Mouse (Mus musculus) lung, embryonic 15.5 days (tissue): Measurements from ENCODE around the gene Stx5a. TPM values are rescaled to one million over a fixed set of nuclear protein-coding genes. Genes with fewer than 3 reads are reported as not detected.
A peak's percentile ranks its signal among the peaks of the same experiment; 100 is the strongest.

Source experiments
- ATAC-seq: fragments of 200-750 bp; cut with Nextera tagmentation; 2 replicates; pipeline ENCODE4 v1.8.0; 2017; ENCODE audit warnings: moderate number of reproducible peaks, borderline replicate concordance; ENCODE audit not compliant: low FRiP score, low TSS enrichment; ENCODE audit errors: extremely low read depth
- H3K27ac ChIP-seq: fragments of 300-500 bp; sonication (generic); 2 replicates; pipeline ENCODE4 v1.5.1; 2015; ENCODE audit warnings: moderate library complexity, mild to moderate bottlenecking, inconsistent platforms
- H3K27me3 ChIP-seq: fragments of 300-500 bp; sonication (generic); 2 replicates; pipeline ENCODE4 v1.6.1; 2015; ENCODE audit warnings: inconsistent platforms
- H3K36me3 ChIP-seq: fragments of 300-500 bp; sonication (generic); 2 replicates; pipeline ENCODE4 v1.6.1; 2015; ENCODE audit warnings: inconsistent platforms
- H3K4me1 ChIP-seq: fragments of 300-500 bp; sonication (generic); 2 replicates; pipeline ENCODE4 v1.6.1; 2015; ENCODE audit warnings: inconsistent platforms
- H3K4me2 ChIP-seq: fragments of 300-500 bp; sonication (generic); 2 replicates; pipeline ENCODE4 v1.6.1; 2015; ENCODE audit warnings: inconsistent platforms, mild to moderate bottlenecking, moderate library complexity
- H3K4me3 ChIP-seq: fragments of 300-500 bp; sonication (generic); 2 replicates; pipeline ENCODE4 v1.5.1; 2015; ENCODE audit warnings: mild to moderate bottlenecking, inconsistent platforms
- H3K9ac ChIP-seq: fragments of 300-500 bp; sonication (generic); 2 replicates; pipeline ENCODE4 v1.6.1; 2015; ENCODE audit warnings: inconsistent platforms
- H3K9me3 ChIP-seq: fragments of 300-500 bp; sonication (generic); 2 replicates; pipeline ENCODE4 v1.6.1; 2016; ENCODE audit warnings: inconsistent platforms
- WGBS: fragments of 180-500 bp; shearing (Covaris S2); methylation state at CpG from one replicate; pipeline ENCODE4 v1.1.7; 2015; 5-methylcytosine and 5-hydroxymethylcytosine counted together
- microRNA-seq: library from miRNA; unstranded; fragments of <30 nt; microRNA quantifications from one replicate; pipeline ENCODE4, GENCODE M21; 2016
- polyA plus RNA-seq: library from polyadenylated mRNA; unstranded; fragments of >200 nt; fragmentation: Nextera tagmentation; extraction: Ambion mirVana; gene quantifications from 2 replicates; pipeline ENCODE4 v1.2.1, GENCODE M21; 2015

Stx5a gene
- polyA plus RNA-seq, 1 experiment from 2014 or later, result 153 TPM

GRCm38 (mm10) chr19:8789171-8789570 lies 48.0 kb downstream of the Stx5a start:
- ATAC-seq, result no peak
- Histone ChIP-seq H3K27ac (no peak overlapping the region), H3K9ac (no peak overlapping the region), H3K36me3 (peaks cover 20% of the 10 kb centered on the region), H3K4me1 (peaks cover 7% of the 10 kb centered on the region; the same call in 1 of the 2 replicates), H3K4me3 (no peak overlapping the region), H3K27me3 (no peaks in the 10 kb centered on the region), H3K9me3 (no peaks in the 10 kb centered on the region), H3K4me2 (no peak overlapping the region)
- 48% methylated on average over 1 of the region's 1 CpGs for WGBS

- Histone ChIP-seq H3K4me3 (no peak overlapping the region), H3K9me3 (no peaks in the 10 kb centered on the region), H3K4me2 (no peak overlapping the region), H3K4me1 (peaks cover 5% of the 10 kb centered on the region; the same call in 1 of the 2 replicates), H3K27me3 (no peaks in the 10 kb centered on the region), H3K36me3 (peaks cover 28% of the 10 kb centered on the region), H3K9ac (no peak overlapping the region), H3K27ac (no peak overlapping the region)
- 69% methylated on average over 7 of the region's 7 CpGs for WGBS
- no peak for ATAC-seq
These were observed 49.0 kb downstream of the Stx5a start for GRCm38 (mm10) chr19:8790171-8790570.

GRCm38 (mm10) chr19:8798264-8798946 lies 57.2 kb downstream of the Stx5a start, which contains the start of gene Polr2g:
Polr2g (minus strand) TSS chr19:8798577.
- Histone ChIP-seq H3K9ac (peak within 1 kb of the TSS; percentile 83), H3K4me2 (peak within 1 kb of the TSS; percentile 85), H3K27me3 (no peaks in the 10 kb centered on the region), H3K27ac (peak within 1 kb of the TSS; percentile 69), H3K9me3 (no peaks in the 10 kb centered on the region), H3K4me1 (peaks cover 25% of the 10 kb centered on the region), H3K36me3 (peaks cover 22% of the 10 kb centered on the region), H3K4me3 (peak within 1 kb of the TSS; percentile 80)
- WGBS, result 1% methylated on average over 25 of the region's 25 CpGs
- peak; percentile 73 for ATAC-seq

GRCm38 (mm10) chr19:8798947-8799315 lies 57.7 kb downstream of the Stx5a start:
- Histone ChIP-seq H3K4me1 (peaks cover 25% of the 10 kb centered on the region), H3K9me3 (no peaks in the 10 kb centered on the region), H3K9ac (no peak overlapping the region), H3K4me2 (peak overlapping the region; percentile 85), H3K4me3 (peak overlapping the region; percentile 80), H3K36me3 (peaks cover 17% of the 10 kb centered on the region), H3K27me3 (no peaks in the 10 kb centered on the region), H3K27ac (0 out of 2 replicates have a peak overlapping the region, but pooled peaks have one; percentile 21)
- no peak for ATAC-seq

- under 1% methylated on average over 30 of the region's 30 CpGs for WGBS
- Histone ChIP-seq H3K9me3 (no peaks in the 10 kb centered on the region), H3K4me2 (peak within 1 kb of the TSS; percentile 87), H3K4me1 (peaks cover 22% of the 10 kb centered on the region), H3K27ac (peak within 1 kb of the TSS; percentile 92), H3K4me3 (peak within 1 kb of the TSS; percentile 72), H3K9ac (peak within 1 kb of the TSS; percentile 60), H3K36me3 (peaks cover 22% of the 10 kb centered on the region; the same call in 1 of the 2 replicates), H3K27me3 (no peaks in the 10 kb centered on the region)
- ATAC-seq, result peak; percentile 97
These were observed 61.1 kb downstream of the Stx5a start, which contains the start of gene Zbtb3 for GRCm38 (mm10) chr19:8802130-8802821. Zbtb3 (plus strand) TSS chr19:8802555.

GRCm38 (mm10) chr19:8803204-8803780 lies 62.1 kb downstream of the Stx5a start:
- peak overlapping the region; percentile 87 for H3K4me2 ChIP-seq
- H3K36me3 ChIP-seq, result peaks cover 31% of the 10 kb centered on the region
- H3K4me3 ChIP-seq, result peak overlapping the region; percentile 72
- no peaks in the 10 kb centered on the region for H3K9me3 ChIP-seq
- peaks cover 17% of the 10 kb centered on the region for H3K4me1 ChIP-seq
- H3K27me3 ChIP-seq, result no peaks in the 10 kb centered on the region
- H3K9ac ChIP-seq, result 0 out of 2 replicates have a peak overlapping the region, but pooled peaks have one; percentile 24
- ATAC-seq, result no peak
- peak overlapping the region; percentile 92 for H3K27ac ChIP-seq
- WGBS, result 88% methylated on average over 9 of the region's 9 CpGs

- Histone ChIP-seq H3K4me2 (no peak overlapping the region), H3K4me3 (no peak overlapping the region), H3K36me3 (peaks cover 33% of the 10 kb centered on the region), H3K4me1 (peaks cover 11% of the 10 kb centered on the region), H3K9ac (no peak overlapping the region), H3K27me3 (no peaks in the 10 kb centered on the region), H3K27ac (no peak overlapping the region), H3K9me3 (no peaks in the 10 kb centered on the region)
- ATAC-seq, result no peak
- 89% methylated on average over 11 of the region's 11 CpGs for WGBS
These were observed 62.9 kb downstream of the Stx5a start for GRCm38 (mm10) chr19:8803879-8804660.

Small RNAs within 50 kb of the gene (microRNA-seq; reads per million reads assigned to microRNA genes)
- not detected for gene Mir6992

Other genes starting within 250 kb of the Stx5a start
- 0.09 and 0.24 TPM in 2 replicates for gene Slc22a8, start 150.2 kb upstream of the Stx5a start, polyA plus RNA-seq
- gene Slc22a6, start 123.4 kb upstream of the Stx5a start, polyA plus RNA-seq, result 0.11 TPM in 2 replicates
- 0.08 and 0.14 TPM in 2 replicates for gene Chrm1, start 77.6 kb upstream of the Stx5a start, polyA plus RNA-seq
- gene Slc3a2, start 18.0 kb upstream of the Stx5a start, polyA plus RNA-seq, result 87.1 and 89.7 TPM in 2 replicates
- 85.6 and 86.3 TPM in 2 replicates for gene Wdr74, start 5.6 kb upstream of the Stx5a start, polyA plus RNA-seq
- gene 1700092M07Rik, start 695 bp upstream of the Stx5a start, polyA plus RNA-seq, result 2.0 and 2.1 TPM in 2 replicates
- gene Nxf1, start 15.7 kb downstream of the Stx5a start, polyA plus RNA-seq, result 184 and 198 TPM in 2 replicates
- 181 and 197 TPM in 2 replicates for gene Tmem223, start 29.6 kb downstream of the Stx5a start, polyA plus RNA-seq
- gene Tmem179b, start 33.1 kb downstream of the Stx5a start, polyA plus RNA-seq, result 77.2 and 81.3 TPM in 2 replicates
- 30.5 and 31.5 TPM in 2 replicates for gene Taf6l, start 45.0 kb downstream of the Stx5a start, polyA plus RNA-seq
- gene Polr2g, start 57.2 kb downstream of the Stx5a start, polyA plus RNA-seq, result 147 and 159 TPM in 2 replicates
- 5.7 and 6.4 TPM in 2 replicates for gene Zbtb3, start 61.1 kb downstream of the Stx5a start, polyA plus RNA-seq
- gene Ttc9c, start 77.9 kb downstream of the Stx5a start, polyA plus RNA-seq, result 54.8 and 57.2 TPM in 2 replicates
- 5.7 and 5.8 TPM in 2 replicates for gene Hnrnpul2, start 78.6 kb downstream of the Stx5a start, polyA plus RNA-seq
- gene AC129217.1, start 88.4 kb downstream of the Stx5a start, polyA plus RNA-seq, result not detected in 2 replicates
- gene Bscl2, start 96.1 kb downstream of the Stx5a start, polyA plus RNA-seq, result 48.3 and 52.3 TPM in 2 replicates
- gene Gng3, start 97.8 kb downstream of the Stx5a start, polyA plus RNA-seq, result 1.6 and 2.5 TPM in 2 replicates
- gene Lrrn4cl, start 109.4 kb downstream of the Stx5a start, polyA plus RNA-seq, result 1.1 TPM in 2 replicates
- gene Ubxn1, start 130.1 kb downstream of the Stx5a start, polyA plus RNA-seq, result 153 and 158 TPM in 2 replicates
- 58.5 and 60.2 TPM in 2 replicates for gene Uqcc3, start 139.5 kb downstream of the Stx5a start, polyA plus RNA-seq
- gene Lbhd1, start 142.3 kb downstream of the Stx5a start, polyA plus RNA-seq, result 70.5 and 72.7 TPM in 2 replicates
- not detected in 2 replicates for gene Gm49403, start 142.5 kb downstream of the Stx5a start, polyA plus RNA-seq
- gene 1810009A15Rik, start 147.4 kb downstream of the Stx5a start, polyA plus RNA-seq, result 81.5 and 93.7 TPM in 2 replicates
- not detected in 2 replicates for gene Gm49416, start 147.5 kb downstream of the Stx5a start, polyA plus RNA-seq
- 45.8 and 50.1 TPM in 2 replicates for gene Ints5, start 151.6 kb downstream of the Stx5a start, polyA plus RNA-seq
- gene Ganab, start 156.7 kb downstream of the Stx5a start, polyA plus RNA-seq, result 122 and 123 TPM in 2 replicates
- 43.1 and 46.1 TPM in 2 replicates for gene B3gat3, start 179.0 kb downstream of the Stx5a start, polyA plus RNA-seq
- 2.7 and 2.8 TPM in 2 replicates for gene Rom1, start 187.9 kb downstream of the Stx5a start, polyA plus RNA-seq
- 30.8 and 35.6 TPM in 2 replicates for gene Eml3, start 188.1 kb downstream of the Stx5a start, polyA plus RNA-seq
- 165 and 173 TPM in 2 replicates for gene Mta2, start 200.5 kb downstream of the Stx5a start, polyA plus RNA-seq
- 28.4 and 29.7 TPM in 2 replicates for gene Tut1, start 212.4 kb downstream of the Stx5a start, polyA plus RNA-seq
- 420 and 427 TPM in 2 replicates for gene Eef1g, start 225.6 kb downstream of the Stx5a start, polyA plus RNA-seq
- gene Ahnak, start 247.9 kb downstream of the Stx5a start, polyA plus RNA-seq, result 24.7 and 25.6 TPM in 2 replicates